Comparison of ENCODE assay signal across 20 mouse cellular contexts in the genomic region with DNA sequence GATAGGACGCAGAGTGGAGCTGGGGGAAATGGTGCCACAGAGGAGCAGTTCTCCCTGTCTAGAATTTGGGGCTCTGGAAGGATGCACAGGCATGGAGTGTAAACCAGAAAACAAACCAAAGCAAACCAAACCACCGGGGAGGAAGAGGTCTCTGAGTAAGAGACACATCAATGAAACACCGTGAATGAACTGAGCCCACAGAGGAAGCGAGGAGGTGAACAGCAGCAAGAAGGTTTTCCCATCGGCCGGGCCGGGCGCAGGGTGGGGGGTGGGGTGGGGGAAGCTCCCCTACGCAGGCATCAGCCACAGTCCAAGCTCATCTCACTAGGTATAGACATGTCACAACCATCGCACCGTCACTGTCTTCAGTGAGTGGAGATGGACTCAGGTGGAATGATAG.
A peak's percentile ranks its signal among the peaks of the same experiment; 100 is the strongest.
DNase-seq lines count a peak whose midpoint lies in the region; ATAC-seq and TF ChIP-seq lines count a peak whose summit lies in the region.
"Had no signal": no experiment of that assay in that cellular context is flagged by ENCODE, and none has a peak within 500 bp of the region (broad histone marks: within the 10 kb centered on the region; RNA-seq: fewer than 3 reads in every experiment).

No protein-coding gene starts in this region.

- TF ChIP-seq EP300 in liver, postnatal 0 days (IDR thresholded peaks at IDR 0.05; ENCODE audit: low read depth) = no peak

- WGBS in liver, postnatal 0 days (ENCODE audit: insufficient replicate concordance) = 81% methylated on average over 11 of the region's 11 CpGs

- no peak overlapping the region for H3K4me3 ChIP-seq in liver, postnatal 0 days (ENCODE audit: low read depth, low read length)
- H3K4me3 ChIP-seq: embryonic facial prominence, embryonic 10.5 days; forebrain, embryonic 13.5 days; heart, adult 2 months; heart, embryonic 15.5 days; hindbrain, embryonic 13.5 days had no signal

- H3K4me1 ChIP-seq in liver, postnatal 0 days (ENCODE audit: insufficient read depth) = no peaks in the 10 kb centered on the region
- H3K4me1 ChIP-seq: embryonic facial prominence, embryonic 10.5 days; forebrain, embryonic 13.5 days; heart, embryonic 15.5 days; hindbrain, embryonic 13.5 days had no signal

- H3K9me3 ChIP-seq in liver, postnatal 0 days (ENCODE audit: low read length) = no peaks in the 10 kb centered on the region
- H3K9me3 ChIP-seq: embryonic facial prominence, embryonic 10.5 days; forebrain, embryonic 13.5 days; heart, embryonic 15.5 days; hindbrain, embryonic 13.5 days had no signal

- H3K27me3 ChIP-seq in liver, postnatal 0 days (ENCODE audit: insufficient read depth, low read length) = no peaks in the 10 kb centered on the region
- H3K27me3 ChIP-seq: forebrain, embryonic 13.5 days; heart, embryonic 15.5 days; hindbrain, embryonic 13.5 days had no signal

- no peak overlapping the region for H3K9ac ChIP-seq in liver, postnatal 0 days (replicated peaks)
- H3K9ac ChIP-seq: forebrain, embryonic 13.5 days; heart, embryonic 15.5 days; hindbrain, embryonic 13.5 days had no signal

- no peaks in the 10 kb centered on the region for H3K36me3 ChIP-seq in liver, postnatal 0 days (replicated peaks; ENCODE audit: insufficient read depth, low read length)
- H3K36me3 ChIP-seq: embryonic facial prominence, embryonic 10.5 days; heart, embryonic 15.5 days; hindbrain, embryonic 13.5 days had no signal

- TF ChIP-seq CTCF in liver, postnatal 0 days (IDR thresholded peaks at IDR 0.05; ENCODE audit: low read depth) = no peak

- peak; percentile 11 for DNase-seq in thymus, postnatal 14 days
- no peak for DNase-seq in thymus, postnatal 10 days (ENCODE audit: low spot score in 2 of 2)
- DNase-seq in naive thymus-derived CD4-positive, alpha-beta T cell, adult 2 months (ENCODE audit: low read depth) = peak; percentile 62
- no peak for DNase-seq in liver, postnatal 0 days
- DNase-seq: adrenal gland, adult 2 months; adrenal gland, postnatal 25 days; cerebellum, adult 18-20 months; cerebellum, adult 9-11 months; cerebellum, postnatal 36 days; gastrocnemius, postnatal 10 days; heart, adult 2 months; heart, postnatal 14 days had no signal

- peak; percentile 57 for ATAC-seq in activated CD4-positive, CD25-positive, alpha-beta regulatory T cell, adult 4 months
- ATAC-seq in liver, postnatal 0 days = no peak
- no peak for ATAC-seq in monocyte, adult 5-6 weeks (replicated peaks; ENCODE audit: insufficient number of reproducible peaks, low FRiP score, low TSS enrichment, poor library complexity, severe bottlenecking)
- ATAC-seq: forebrain, embryonic 13.5 days; hindbrain, postnatal 0 days had no signal

- H3K4me2 ChIP-seq in liver, postnatal 0 days (ENCODE audit: low read depth, low read length) = no peak overlapping the region
- H3K4me2 ChIP-seq: forebrain, embryonic 13.5 days; heart, embryonic 11.5 days; heart, embryonic 15.5 days; hindbrain, embryonic 13.5 days had no signal

- H3K27ac ChIP-seq in liver, postnatal 0 days (ENCODE audit: low read depth) = no peak overlapping the region
- H3K27ac ChIP-seq: embryonic facial prominence, embryonic 10.5 days; forebrain, embryonic 13.5 days; heart, adult 2 months; heart, embryonic 15.5 days; hindbrain, embryonic 13.5 days; hindbrain, postnatal 0 days had no signal

Comparison
In these comparisons a context has a peak if more than half of its experiments do, and no peak if none do; other contexts are left out.
1. DNase-seq: peak in thymus, postnatal 14 days (single experiment) and naive thymus-derived CD4-positive, alpha-beta T cell, adult 2 months (single experiment); none in thymus, postnatal 10 days (0 of 2) and liver, postnatal 0 days (single experiment).